Mouse (Mus musculus) forebrain, embryonic 14.5 days (tissue): ENCODE measurements around the gene Zcchc9. TPM values are rescaled to one million over a fixed set of nuclear protein-coding genes. Genes with fewer than 3 reads are reported as not detected.

ENCODE experiments used
- ATAC-seq: fragments of 200-750 bp; cut with Nextera tagmentation; 2 replicates; pipeline ENCODE4 v1.8.0; 2017; ENCODE audit warnings: mild to moderate bottlenecking, moderate library complexity
- DNase-seq: peaks from one replicate; pipeline ENCODE4 v3.0.0-alpha.2; 2015; ENCODE audit warnings: low spot score
- H3K27ac ChIP-seq: fragments of 300-500 bp; sonication (generic); 2 replicates; pipeline ENCODE4 v1.5.1; 2014; ENCODE audit warnings: low read depth, mild to moderate bottlenecking, control low read depth, low read length, moderate library complexity
- H3K27me3 ChIP-seq: fragments of 300-500 bp; sonication (generic); replicated peaks from 2 replicates; pipeline ENCODE4 v1.6.1; 2014; ENCODE audit warnings: low read length, control low read depth, mixed read lengths; ENCODE audit not compliant: control insufficient read depth, insufficient read depth
- H3K36me3 ChIP-seq: fragments of 300-500 bp; sonication (generic); 2 replicates; pipeline ENCODE4 v1.6.1; 2014; ENCODE audit warnings: low read length, control low read depth; ENCODE audit not compliant: control insufficient read depth, insufficient read depth
- H3K4me1 ChIP-seq: fragments of 300-500 bp; sonication (generic); 2 replicates; pipeline ENCODE4 v1.6.1; 2014; ENCODE audit warnings: antibody characterized with exemption, low read length, control low read depth; ENCODE audit not compliant: control insufficient read depth, insufficient read depth
- H3K4me2 ChIP-seq: fragments of 300-500 bp; sonication (generic); 2 replicates; pipeline ENCODE4 v1.6.1; 2014; ENCODE audit warnings: mild to moderate bottlenecking, control low read depth, low read length
- H3K4me3 ChIP-seq: fragments of 300-500 bp; sonication (generic); 2 replicates; pipeline ENCODE4 v1.5.1; 2014; ENCODE audit warnings: low read depth, low read length, control low read depth
- H3K9ac ChIP-seq: fragments of 300-500 bp; sonication (generic); 2 replicates; pipeline ENCODE4 v1.6.1; 2014; ENCODE audit warnings: mild to moderate bottlenecking, low read length, control low read depth, moderate library complexity
- H3K9me3 ChIP-seq: fragments of 300-500 bp; sonication (generic); replicated peaks from 2 replicates; pipeline ENCODE4 v1.6.1; 2016; ENCODE audit warnings: low read length, control low read depth, mixed read lengths; ENCODE audit not compliant: control insufficient read depth
- WGBS: fragments of 180-500 bp; shearing (Covaris S2); extraction: QIAGEN DNeasy Blood & Tissue Kit; methylation state at CpG from one replicate; pipeline ENCODE4 v1.1.7; 2014; 5-methylcytosine and 5-hydroxymethylcytosine counted together
- polyA plus RNA-seq: library from polyadenylated mRNA; unstranded; fragments of >200 nt; fragmentation: Nextera tagmentation; extraction: Ambion mirVana; gene quantifications from 2 replicates; pipeline ENCODE4 v1.2.1, GENCODE M21; 2014

The Zcchc9 gene
- polyA plus RNA-seq = 9.8 and 12.8 TPM in 2 replicates

GRCm38 (mm10) chr13:91807155-91807839, at the start of gene Zcchc9:
Zcchc9 (minus strand) TSS chr13:91807705.
- H3K9ac ChIP-seq = peak within 1 kb of the TSS; percentile 96
- peak within 1 kb of the TSS; percentile 93 for H3K27ac ChIP-seq
- WGBS = under 1% methylated on average over 49 of the region's 50 CpGs
- peak within 1 kb of the TSS; percentile 55 for H3K4me2 ChIP-seq
- peaks cover 17% of the 10 kb centered on the region for H3K36me3 ChIP-seq
- ATAC-seq (peak; percentile 99), DNase-seq (peak; percentile 95)
- no peaks in the 10 kb centered on the region for H3K27me3 ChIP-seq
- peak within 1 kb of the TSS; percentile 94 for H3K4me3 ChIP-seq
- peaks cover 5% of the 10 kb centered on the region for H3K4me1 ChIP-seq
- no peaks in the 10 kb centered on the region for H3K9me3 ChIP-seq

- Histone ChIP-seq H3K4me1 (no peaks in the 10 kb centered on the region), H3K36me3 (no peaks in the 10 kb centered on the region), H3K27me3 (no peaks in the 10 kb centered on the region), H3K27ac (no peak overlapping the region), H3K4me3 (no peak overlapping the region), H3K9ac (no peak overlapping the region), H3K4me2 (no peak overlapping the region), H3K9me3 (no peaks in the 10 kb centered on the region)
- WGBS = 65% methylated on average over 3 of the region's 3 CpGs
- no peak for ATAC-seq
- no peak for DNase-seq
Observed at GRCm38 (mm10) chr13:91854412-91854811, 46.9 kb upstream of the Zcchc9 start.

- no peak for ATAC-seq
- H3K4me2 ChIP-seq = no peak overlapping the region
Observed at GRCm38 (mm10) chr13:91827876-91828275, 20.4 kb upstream of the Zcchc9 start.

GRCm38 (mm10) chr13:91826066-91826465, 18.6 kb upstream of the Zcchc9 start:
- Histone ChIP-seq H3K27me3 (no peaks in the 10 kb centered on the region), H3K4me2 (no peak overlapping the region), H3K36me3 (no peaks in the 10 kb centered on the region), H3K9me3 (no peaks in the 10 kb centered on the region), H3K27ac (no peak overlapping the region), H3K4me1 (no peaks in the 10 kb centered on the region), H3K9ac (no peak overlapping the region), H3K4me3 (no peak overlapping the region)
- 92% methylated on average over 2 of the region's 2 CpGs for WGBS
- no peak for DNase-seq
- ATAC-seq = no peak

More at GRCm38 (mm10) chr13:91827876-91828275, 20.4 kb upstream of the Zcchc9 start:
- DNase-seq = no peak
- Histone ChIP-seq H3K4me1 (no peaks in the 10 kb centered on the region), H3K9me3 (no peaks in the 10 kb centered on the region), H3K4me3 (no peak overlapping the region), H3K36me3 (no peaks in the 10 kb centered on the region), H3K27me3 (no peaks in the 10 kb centered on the region), H3K9ac (no peak overlapping the region), H3K27ac (no peak overlapping the region)

GRCm38 (mm10) chr13:91824845-91825550, 17.5 kb upstream of the Zcchc9 start:
- H3K9me3 ChIP-seq = no peaks in the 10 kb centered on the region
- H3K4me3 ChIP-seq = no peak overlapping the region
- no peak overlapping the region for H3K27ac ChIP-seq
- no peaks in the 10 kb centered on the region for H3K27me3 ChIP-seq
- H3K9ac ChIP-seq = no peak overlapping the region
- no peak overlapping the region for H3K4me2 ChIP-seq
- WGBS = 74% methylated on average over 4 of the region's 4 CpGs
- no peaks in the 10 kb centered on the region for H3K4me1 ChIP-seq
- ATAC-seq (no peak), DNase-seq (no peak)
- H3K36me3 ChIP-seq = no peaks in the 10 kb centered on the region

- no peak overlapping the region for H3K4me2 ChIP-seq
- ATAC-seq (no peak), DNase-seq (peak; percentile 27)
- no peaks in the 10 kb centered on the region for H3K4me1 ChIP-seq
- H3K27me3 ChIP-seq = no peaks in the 10 kb centered on the region
- H3K9me3 ChIP-seq = no peaks in the 10 kb centered on the region
- no peaks in the 10 kb centered on the region for H3K36me3 ChIP-seq
- H3K4me3 ChIP-seq = no peak overlapping the region
- no peak overlapping the region for H3K27ac ChIP-seq
- no peak overlapping the region for H3K9ac ChIP-seq
- 37% methylated on average over 6 of the region's 6 CpGs for WGBS
Observed at GRCm38 (mm10) chr13:91823735-91824134, 16.2 kb upstream of the Zcchc9 start.

GRCm38 (mm10) chr13:91814670-91815069, 7.2 kb upstream of the Zcchc9 start:
- H3K4me3 ChIP-seq = no peak overlapping the region
- DNase-seq (no peak), ATAC-seq (no peak)
- H3K4me2 ChIP-seq = no peak overlapping the region
- no peaks in the 10 kb centered on the region for H3K9me3 ChIP-seq
- 79% methylated on average over 5 of the region's 5 CpGs for WGBS
- H3K36me3 ChIP-seq = no peaks in the 10 kb centered on the region
- H3K27me3 ChIP-seq = no peaks in the 10 kb centered on the region
- no peak overlapping the region for H3K9ac ChIP-seq
- H3K4me1 ChIP-seq = no peaks in the 10 kb centered on the region
- no peak overlapping the region for H3K27ac ChIP-seq

- Histone ChIP-seq H3K27me3 (no peaks in the 10 kb centered on the region), H3K9ac (no peak overlapping the region), H3K9me3 (no peaks in the 10 kb centered on the region), H3K4me1 (peaks cover 5% of the 10 kb centered on the region), H3K4me2 (no peak overlapping the region), H3K36me3 (peaks cover 14% of the 10 kb centered on the region), H3K27ac (no peak overlapping the region), H3K4me3 (no peak overlapping the region)
- WGBS = 43% methylated on average over 2 of the region's 2 CpGs
- ATAC-seq = no peak
- peak; percentile 68 for DNase-seq
Observed at GRCm38 (mm10) chr13:91809476-91809875, 2.0 kb upstream of the Zcchc9 start.
